Mouse (Mus musculus): Measurements from ENCODE around the gene Phf23.

DNA sequence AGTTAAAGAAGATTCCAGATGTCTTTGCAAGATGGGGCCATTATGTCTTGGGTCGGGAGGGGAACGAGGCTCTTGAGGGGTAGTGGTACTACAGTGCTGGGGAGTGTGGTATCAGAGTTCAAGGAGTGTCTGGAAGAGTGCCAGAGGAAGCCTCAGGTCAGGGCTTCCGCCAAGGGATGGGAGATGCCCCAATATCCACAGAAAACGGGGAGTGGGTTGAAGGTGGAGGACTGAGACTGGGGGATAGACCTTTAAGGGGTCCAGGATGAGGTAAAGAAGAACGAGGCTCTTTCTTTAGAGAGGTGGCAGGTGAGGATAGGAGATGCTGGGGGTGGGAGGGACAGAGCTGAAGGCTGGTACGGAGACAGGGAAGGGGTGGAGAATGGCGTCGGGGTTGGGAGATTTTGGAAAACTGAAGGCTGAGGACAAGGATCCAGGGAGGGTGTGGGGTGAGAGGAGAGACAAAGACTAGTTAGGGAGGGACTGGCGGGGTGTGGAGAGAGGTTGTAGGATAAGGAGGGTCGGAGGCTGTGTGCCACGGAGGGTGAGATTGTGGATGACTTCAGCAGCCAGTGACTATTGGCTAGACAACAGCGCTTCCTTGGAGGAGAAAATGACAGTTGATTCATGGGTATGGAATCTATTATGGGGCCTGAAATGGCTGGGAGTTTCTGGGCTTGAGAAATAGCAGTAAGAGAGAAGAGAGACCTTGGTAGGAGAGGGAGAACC, 33.0 kb downstream of the Phf23 start:
- no peak for TF ChIP-seq CTCF (IDR thresholded peaks at IDR 0.05; ENCODE audit: control insufficient read depth, insufficient read depth, insufficient replicate concordance, low read depth, low read length)
- no peak for TF ChIP-seq POLR2A (IDR thresholded peaks at IDR 0.05; ENCODE audit: control insufficient read depth, low read depth, low read length)

All from testis, adult 2 months (tissue).